Comparison of ENCODE assay signal across 29 mouse cellular contexts in the genomic region with DNA sequence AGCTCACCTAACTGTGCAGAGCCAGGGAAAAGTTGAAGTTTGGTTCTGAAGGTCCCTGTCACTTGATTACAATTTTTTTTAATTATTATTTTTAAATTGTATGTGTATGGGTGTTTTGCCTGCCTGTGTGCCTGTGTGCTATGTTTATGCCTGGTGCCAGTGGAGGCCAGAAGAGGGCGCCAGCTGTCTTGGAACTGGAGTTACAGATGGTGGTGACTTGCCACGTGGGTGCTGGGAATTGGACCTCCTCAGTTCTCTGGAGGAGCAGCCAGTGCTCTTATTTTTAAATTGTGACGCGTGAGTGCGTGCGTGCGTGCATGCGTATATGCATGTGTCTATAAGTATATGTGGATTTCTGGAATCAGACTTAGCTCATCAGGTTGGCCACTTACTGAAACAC. TPM values are rescaled to one million over a fixed set of nuclear protein-coding genes. Genes with fewer than 3 reads are reported as not detected.
DNase-seq lines count a peak whose midpoint lies in the region; ATAC-seq and TF ChIP-seq lines count a peak whose summit lies in the region.
"Had no signal": no experiment of that assay in that cellular context is flagged by ENCODE, and none has a peak within 500 bp of the region (broad histone marks: within the 10 kb centered on the region; RNA-seq: fewer than 3 reads in every experiment).

No protein-coding gene starts in this region.

- H3K4me1 ChIP-seq in liver, embryonic 12.5 days, result peaks cover 51% of the 10 kb centered on the region
- peaks cover 10% of the 10 kb centered on the region; the same call in 1 of the 2 replicates for H3K4me1 ChIP-seq in testis, adult 2 months (ENCODE audit: control insufficient read depth, insufficient read depth, low read length)
- H3K4me1 ChIP-seq in bone marrow, adult 2 months (ENCODE audit: control insufficient read depth, insufficient read depth, low read length), result peaks cover 1% of the 10 kb centered on the region; the same call in 1 of the 2 replicates

- peak; percentile 21; the same call in 1 of the 2 replicates for TF ChIP-seq CTCF in testis, adult 2 months (IDR thresholded peaks at IDR 0.05; ENCODE audit: control insufficient read depth, insufficient read depth, insufficient replicate concordance, low read depth, low read length)
- TF ChIP-seq CTCF in bone marrow, adult 2 months (IDR thresholded peaks at IDR 0.05; ENCODE audit: control insufficient read depth, insufficient read depth, low read length), result peak; percentile 13; the same call in 1 of the 2 replicates

- peaks cover 16% of the 10 kb centered on the region for H3K27me3 ChIP-seq in liver, embryonic 12.5 days (replicated peaks)
- no peaks in the 10 kb centered on the region for H3K27me3 ChIP-seq in testis, adult 2 months (ENCODE audit: control insufficient read depth, insufficient read depth, low read length)
- H3K27me3 ChIP-seq: heart, embryonic 12.5 days; stomach, embryonic 15.5 days had no signal

- DNase-seq in liver, result peak; percentile 23
- DNase-seq in testis, postnatal 10 days (ENCODE audit: low spot score), result no peak
- DNase-seq in frontal cortex, postnatal 36 days (ENCODE audit: low spot score in 2 of 2), result no peak
- DNase-seq in right cerebral cortex, adult 18-20 months, result no peak
- DNase-seq: adrenal gland, adult 8-10 months; B cell, adult 2 months; cerebellum, adult 9-10 months; heart, adult 2 months; heart, postnatal 4 days; kidney, adult 2 months; kidney, postnatal 10 days; layer of hippocampus, postnatal 36 days; left cerebral cortex, postnatal 4 days; lung, adult 18-20 months; lung, postnatal 10 days; thymus, adult 2 months; thymus, postnatal 36 days had no signal

- H3K4me3 ChIP-seq in liver, embryonic 12.5 days, result no peak overlapping the region
- no peak overlapping the region for H3K4me3 ChIP-seq in testis, adult 2 months (ENCODE audit: control insufficient read depth, low read depth, low read length)
- no peak overlapping the region for H3K4me3 ChIP-seq in bone marrow, adult 2 months (replicated peaks; ENCODE audit: control insufficient read depth, low read depth, low read length)
- H3K4me3 ChIP-seq: heart, adult 2 months; heart, embryonic 12.5 days; hindbrain, embryonic 13.5 days; neural tube, embryonic 13.5 days; stomach, embryonic 15.5 days had no signal

- no peaks in the 10 kb centered on the region for H3K9me3 ChIP-seq in liver, embryonic 12.5 days (replicated peaks)
- H3K9me3 ChIP-seq: hindbrain, embryonic 13.5 days; neural tube, embryonic 13.5 days; stomach, embryonic 15.5 days had no signal

- WGBS in liver, embryonic 12.5 days (ENCODE audit: insufficient replicate concordance), result 90% methylated on average over 8 of the region's 8 CpGs
- WGBS in bone marrow, adult 2 months, result 95% methylated on average over 8 of the region's 8 CpGs

- H3K27ac ChIP-seq in liver, embryonic 12.5 days, result no peak overlapping the region
- no peak overlapping the region for H3K27ac ChIP-seq in testis, adult 2 months (ENCODE audit: control insufficient read depth, insufficient read depth, low read depth, low read length)
- no peak overlapping the region for H3K27ac ChIP-seq in bone marrow, adult 2 months (ENCODE audit: control insufficient read depth, insufficient read depth, low read depth, low read length, poor library complexity)
- H3K27ac ChIP-seq: heart, adult 2 months; hindbrain, embryonic 13.5 days; neural tube, embryonic 13.5 days; stomach, embryonic 15.5 days had no signal

- TF ChIP-seq POLR2A in testis, adult 2 months (IDR thresholded peaks at IDR 0.05; ENCODE audit: control insufficient read depth, low read depth, low read length), result no peak
- TF ChIP-seq POLR2A in bone marrow, adult 2 months (IDR thresholded peaks at IDR 0.05; ENCODE audit: borderline replicate concordance, control insufficient read depth, low read depth, low read length), result no peak

- no peak for ATAC-seq in liver, embryonic 12.5 days
- ATAC-seq: forebrain, embryonic 16.5 days had no signal

- no peak overlapping the region for H3K9ac ChIP-seq in liver, embryonic 12.5 days
- H3K9ac ChIP-seq: heart, embryonic 12.5 days; hindbrain, embryonic 13.5 days; neural tube, embryonic 13.5 days; stomach, embryonic 15.5 days had no signal

- H3K4me2 ChIP-seq in liver, embryonic 12.5 days, result no peak overlapping the region
- H3K4me2 ChIP-seq: heart, embryonic 12.5 days; hindbrain, embryonic 13.5 days; neural tube, embryonic 13.5 days; stomach, embryonic 15.5 days had no signal

- H3K36me3 ChIP-seq in liver, embryonic 12.5 days, result no peaks in the 10 kb centered on the region
- H3K36me3 ChIP-seq in testis, adult 2 months (ENCODE audit: control insufficient read depth, insufficient read depth, low read length), result no peaks in the 10 kb centered on the region
- H3K36me3 ChIP-seq: heart, embryonic 12.5 days; hindbrain, embryonic 13.5 days; neural tube, embryonic 13.5 days; stomach, embryonic 15.5 days had no signal

RNA-seq across cellular contexts. Expression of gene Padi3, which starts 7.0 kb away (rescaled TPM):
- polyA plus RNA-seq in liver, embryonic 12.5 days (2016; fragmentation: Nextera tagmentation; extraction: Ambion mirVana), result 0.37 and 0.47 TPM in 2 replicates
- polyA plus RNA-seq in testis, adult 2 months (2012; rRNA removed), result 1.7 TPM in 2 replicates
- 1.1 TPM in 1 of 2 replicates, not detected in the other for polyA plus RNA-seq in bone marrow, adult 2 months (2011; ENCODE audit: insufficient read depth, insufficient read length, low replicate concordance, missing spikeins)
- polyA plus RNA-seq: erythroblast, embryonic 14.5 days; forebrain, embryonic 11.5 days; forebrain, embryonic 16.5 days; heart, adult 2 months; hindbrain, embryonic 13.5 days; large intestine, adult 2 months; neural tube, embryonic 13.5 days had no signal

RNA-seq across cellular contexts. Expression of gene Padi1, which starts 28.2 kb away (rescaled TPM):
- 0.10 TPM in 1 of 2 replicates, not detected in the other for polyA plus RNA-seq in liver, embryonic 12.5 days (2016; fragmentation: Nextera tagmentation; extraction: Ambion mirVana)
- 0.47 and 0.58 TPM in 2 replicates for polyA plus RNA-seq in testis, adult 2 months (2012; rRNA removed)
- not detected in 2 replicates for polyA plus RNA-seq in bone marrow, adult 2 months (2011; ENCODE audit: insufficient read depth, insufficient read length, low replicate concordance, missing spikeins)
- polyA plus RNA-seq: erythroblast, embryonic 14.5 days; forebrain, embryonic 11.5 days; forebrain, embryonic 16.5 days; heart, postnatal 0 days; hindbrain, embryonic 13.5 days had no signal

RNA-seq across cellular contexts. Expression of gene Padi4, which starts 43.4 kb away (rescaled TPM):
- polyA plus RNA-seq in liver, embryonic 12.5 days (2016; fragmentation: Nextera tagmentation; extraction: Ambion mirVana), result 0.63 and 0.91 TPM in 2 replicates
- polyA plus RNA-seq in testis, adult 2 months (2012; rRNA removed), result 0.61 and 0.87 TPM in 2 replicates
- polyA plus RNA-seq in bone marrow, adult 2 months (2011; ENCODE audit: insufficient read depth, insufficient read length, low replicate concordance, missing spikeins), result 15.2 and 60.1 TPM in 2 replicates
- polyA plus RNA-seq: erythroblast, embryonic 14.5 days had no signal
